9 mouse cellular contexts compared by ENCODE assay signal in genomic region chr2:110362432-110363283, GRCm38 (mm10). TPM values are rescaled to one million over a fixed set of nuclear protein-coding genes. Genes with fewer than 3 reads are reported as not detected.
DNase-seq lines count a peak whose midpoint lies in the region; ATAC-seq and TF ChIP-seq lines count a peak whose summit lies in the region.
"Had no signal": no experiment of that assay in that cellular context is flagged by ENCODE, and none has a peak within 500 bp of the region (broad histone marks: within the 10 kb centered on the region; RNA-seq: fewer than 3 reads in every experiment).

Gene Fibin, minus strand, starts transcription at chr2:110363183.

- peak within 1 kb of the TSS; percentile 13 to 59; a peak in 3 of 4 replicates for H3K4me3 ChIP-seq in ES-E14 (ENCODE audit: insufficient read depth in 1 of 2, low read depth in 1 of 2, low read length in 2 of 2, poor library complexity in 1 of 2, severe bottlenecking in 1 of 2)
- H3K4me3 ChIP-seq in cortical plate, adult 2 months (ENCODE audit: insufficient read depth, low read length): peak within 1 kb of the TSS; percentile 42
- H3K4me3 ChIP-seq in hindbrain, embryonic 16.5 days (ENCODE audit: low read length): peak within 1 kb of the TSS; percentile 58

- 1% methylated on average over 32 of the region's 33 CpGs for WGBS in hindbrain, embryonic 16.5 days

- H3K9me3 ChIP-seq in ES-E14 (ENCODE audit: control insufficient read depth, insufficient read depth, low read depth, low read length): no peaks in the 10 kb centered on the region
- no peaks in the 10 kb centered on the region for H3K9me3 ChIP-seq in hindbrain, embryonic 16.5 days (ENCODE audit: control insufficient read depth, low read length)

- H3K9ac ChIP-seq in ES-E14 (ENCODE audit: insufficient read depth, low read depth, low read length, poor library complexity, severe bottlenecking): peak within 1 kb of the TSS; percentile 3; the same call in 1 of the 2 replicates
- peak within 1 kb of the TSS; percentile 77 for H3K9ac ChIP-seq in hindbrain, embryonic 16.5 days (ENCODE audit: low read depth, low read length)

- no peak for DNase-seq in ES-E14 (ENCODE audit: low read depth, low spot score)
- peak; percentile 35 to 54 for DNase-seq in gastrocnemius, adult 8-10 months (ENCODE audit: low spot score in 2 of 2)
- DNase-seq in left cerebral cortex, adult 18-20 months (ENCODE audit: low spot score in 2 of 2): peak; percentile 37 to 60
- DNase-seq in lung, postnatal 14 days: peak; percentile 55
- DNase-seq in right cerebral cortex, postnatal 10 days (ENCODE audit: low spot score in 2 of 2): peak; percentile 49 to 60
- DNase-seq in spleen, postnatal 4 days (ENCODE audit: low spot score in 2 of 2): no peak

- H3K4me2 ChIP-seq in hindbrain, embryonic 16.5 days (ENCODE audit: low read length): peak within 1 kb of the TSS; percentile 95

- TF ChIP-seq POLR2A in cortical plate, adult 2 months (IDR thresholded peaks at IDR 0.05; ENCODE audit: extremely low read depth, insufficient read depth, low read length): no peak

- in situ Hi-C loops in ES-E14 (cut with MboI; ENCODE audit: low sequenced_read_pairs in 2 of 2, unreplicated experiment in 2 of 2): loop anchor here in 1 of 2 experiments (25.0 kb wide), 1 partner anchor 475 kb away; the partner anchor contains the start of gene Lin7c

- no peak within 1 kb of the TSS for H3K27ac ChIP-seq in ES-E14 (ENCODE audit: insufficient read depth, low read depth, low read length, poor library complexity, severe bottlenecking)
- no peak within 1 kb of the TSS for H3K27ac ChIP-seq in cortical plate, adult 2 months (ENCODE audit: insufficient read depth, low read length)
- peak within 1 kb of the TSS; percentile 3; the same call in 1 of the 2 replicates for H3K27ac ChIP-seq in hindbrain, embryonic 16.5 days (ENCODE audit: low read depth, low read length)
- H3K27ac ChIP-seq: macrophage had no signal

- ATAC-seq in hindbrain, embryonic 16.5 days: peak; percentile 94

- no peaks in the 10 kb centered on the region; a peak in 1 of 4 replicates for H3K4me1 ChIP-seq in ES-E14 (ENCODE audit: control insufficient read depth in 2 of 2, insufficient read depth in 2 of 2, low read length in 2 of 2, poor library complexity in 1 of 2)
- H3K4me1 ChIP-seq in cortical plate, adult 2 months (ENCODE audit: control insufficient read depth, insufficient read depth, low read length): no peaks in the 10 kb centered on the region
- no peaks in the 10 kb centered on the region; the same call in 1 of the 2 replicates for H3K4me1 ChIP-seq in hindbrain, embryonic 16.5 days (ENCODE audit: control insufficient read depth, insufficient read depth, low read depth, low read length)

- H3K27me3 ChIP-seq in hindbrain, embryonic 16.5 days (replicated peaks; ENCODE audit: control insufficient read depth, insufficient read depth, low read length): peaks cover 4% of the 10 kb centered on the region

- H3K36me3 ChIP-seq in ES-E14 (ENCODE audit: control insufficient read depth, insufficient read depth, low read length, poor library complexity, severe bottlenecking): no peaks in the 10 kb centered on the region
- no peaks in the 10 kb centered on the region for H3K36me3 ChIP-seq in hindbrain, embryonic 16.5 days (ENCODE audit: control insufficient read depth, insufficient read depth, low read length)

- 0 out of 2 replicates have a peak, but pooled peaks have one; percentile 3 for TF ChIP-seq CTCF in cortical plate, adult 2 months (IDR thresholded peaks at IDR 0.05; ENCODE audit: extremely low read depth, insufficient read depth, low read length)

TF ChIP-seq in ES-E14, 5 proteins besides CTCF, POLR2A, EP300 and RAD21:
- no peak for TF ChIP-seq HCFC1 (IDR thresholded peaks at IDR 0.05; ENCODE audit: borderline replicate concordance, insufficient read depth, low read length)
- TF ChIP-seq ZC3H11A (IDR thresholded peaks at IDR 0.05; ENCODE audit: borderline replicate concordance, low read depth, low read length): no peak
- TF ChIP-seq CHD2 (IDR thresholded peaks at IDR 0.05; ENCODE audit: low read depth, low read length): no peak
- TF ChIP-seq ZNF384 (IDR thresholded peaks at IDR 0.05; ENCODE audit: low read depth, low read length): no peak
- TF ChIP-seq MAFK (IDR thresholded peaks at IDR 0.05; ENCODE audit: insufficient read depth, low read depth, low read length): no peak
TF ChIP-seq in ES-E14: peak in this region for 0.

RNA-seq across cellular contexts. Expression of gene Fibin, which starts in this region (rescaled TPM):
- total RNA-seq in ES-E14 (2012; rRNA removed): not detected in 2 replicates
- polyA plus RNA-seq in cortical plate, adult 2 months (2012; rRNA removed): 1.3 and 2.3 TPM in 2 replicates
- 10 to 100 TPM in 2 of 4 experiments, 1 to 10 TPM in 2; 6.7 to 34.6 (median 9.6) TPM for total RNA-seq in gastrocnemius, adult 8-10 months (2022)
- 9.4 and 10.7 TPM in 2 replicates for polyA plus RNA-seq in hindbrain, embryonic 16.5 days (2015; fragmentation: Nextera tagmentation; extraction: Ambion mirVana)
- 1 to 10 TPM; 2.7 to 3.4 TPM for total RNA-seq in left cerebral cortex, adult 18-20 months (2021)
- polyA plus RNA-seq: macrophage had no signal

Comparison
In these comparisons a context has a peak if more than half of its experiments do, and no peak if none do; other contexts are left out.
1. DNase-seq: peak in gastrocnemius, adult 8-10 months (2 of 2), left cerebral cortex, adult 18-20 months (2 of 2), lung, postnatal 14 days (single experiment) and right cerebral cortex, postnatal 10 days (2 of 2); none in ES-E14 (single experiment) and spleen, postnatal 4 days (0 of 2).
2. Peak in every context shown above with its lines, with median percentiles within 50 percentile points of each other: H3K4me3 ChIP-seq.